Mouse (Mus musculus): ENCODE measurements around the gene Eif4g3.

DNA sequence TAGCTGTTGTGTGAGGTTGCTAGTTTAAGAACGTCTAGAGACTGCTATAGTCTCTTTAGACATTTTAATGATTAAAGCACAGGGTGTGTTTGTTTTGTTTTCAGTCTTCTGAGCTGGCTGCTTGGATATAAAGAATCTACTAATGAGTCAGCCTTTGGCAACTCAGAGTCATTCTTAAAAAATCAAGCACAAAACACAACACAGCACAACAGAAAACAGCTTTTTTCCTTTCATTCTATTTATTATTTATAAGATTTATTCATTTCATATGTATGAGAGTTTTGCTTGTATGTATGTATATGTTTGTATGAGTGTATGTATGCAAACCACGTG lies 49.4 kb downstream of the Eif4g3 start:
- no peak for TF ChIP-seq CTCF (conservative IDR thresholded peaks at IDR 0.05; ENCODE audit: low read length)
- no peak for TF ChIP-seq NANOG (IDR thresholded peaks at IDR 0.05; ENCODE audit: borderline replicate concordance, low read length)
- TF ChIP-seq POU5F1 (IDR thresholded peaks at IDR 0.05; ENCODE audit: borderline replicate concordance, low read length): no peak
